Mouse (Mus musculus): ENCODE measurements at regions not wholly inside any gene's neighbourhood (a gene's known extent, or its start where the extent isn't known, plus 50 kb on each side); places are given as distances from the start of the nearest gene placed in this dataset.

DNA sequence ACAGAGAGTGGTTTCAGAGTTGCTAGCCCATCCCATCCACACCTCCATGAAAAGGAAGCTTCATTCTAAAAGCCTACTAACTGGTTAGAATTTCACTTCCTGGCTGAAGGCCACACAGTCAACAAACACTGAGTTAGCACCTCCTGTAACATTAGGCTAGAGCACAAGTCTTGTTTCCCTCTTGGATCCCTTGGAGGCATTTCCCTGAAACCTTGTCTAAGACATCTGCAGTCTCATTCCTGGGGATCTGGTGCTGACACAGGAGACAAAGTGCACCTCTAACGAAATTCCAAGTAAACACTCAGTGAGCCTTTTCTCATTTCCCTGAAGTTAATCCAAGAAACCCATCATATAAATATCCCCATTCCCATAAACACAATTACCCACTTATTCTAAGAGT, 378.8 kb upstream of the Tnp1 start:
- TF ChIP-seq E2F4 (IDR thresholded peaks at IDR 0.05; ENCODE audit: borderline replicate concordance, low read depth, low read length) (no peak), POLR2A (IDR thresholded peaks at IDR 0.05; ENCODE audit: control insufficient read depth in 1 of 2, insufficient read depth in 1 of 2, low read depth in 1 of 2, low read length in 2 of 2, poor library complexity in 1 of 2) (no peak), RAD21 (IDR thresholded peaks at IDR 0.05; ENCODE audit: low read depth, low read length) (no peak), ZNF384 (IDR thresholded peaks at IDR 0.05; ENCODE audit: low read depth, low read length) (no peak), MYB (IDR thresholded peaks at IDR 0.05; ENCODE audit: low read depth, low read length) (no peak), EP300 (IDR thresholded peaks at IDR 0.05; ENCODE audit: low read depth in 1 of 2, low read length in 2 of 2) (no peak), KAT2A (conservative IDR thresholded peaks at IDR 0.05; ENCODE audit: low read depth, low read length) (no peak), MXI1 (IDR thresholded peaks at IDR 0.05; ENCODE audit: low read depth, low read length) (no peak), CTCF (IDR thresholded peaks at IDR 0.05 in 2 of 3, conservative IDR thresholded peaks at IDR 0.05 in 1 of 3; ENCODE audit: control insufficient read depth in 1 of 3, insufficient read depth in 1 of 3, low read depth in 2 of 3, low read length in 3 of 3, poor library complexity in 1 of 3, severe bottlenecking in 1 of 3) (no peak), USF1 (IDR thresholded peaks at IDR 0.05; ENCODE audit: low read depth, low read length) (no peak), MAFK (IDR thresholded peaks at IDR 0.05; ENCODE audit: borderline replicate concordance, low read depth, low read length) (no peak), GABPA (IDR thresholded peaks at IDR 0.05; ENCODE audit: low read depth, low read length) (no peak)
